Mouse (Mus musculus): ENCODE measurements around the gene Coro2b. TPM values are rescaled to one million over a fixed set of nuclear protein-coding genes. Genes with fewer than 3 reads are reported as not detected.

The Coro2b gene
- total RNA-seq, 2 experiments from 2014 or later: 91.2 to 95.5 TPM

GRCm38 (mm10) chr9:62370648-62371280 is 166.1 kb downstream of the Coro2b start:
- intact Hi-C loops (cut with DNase I): no loop called here
- DNase-seq: no peak

DNA sequence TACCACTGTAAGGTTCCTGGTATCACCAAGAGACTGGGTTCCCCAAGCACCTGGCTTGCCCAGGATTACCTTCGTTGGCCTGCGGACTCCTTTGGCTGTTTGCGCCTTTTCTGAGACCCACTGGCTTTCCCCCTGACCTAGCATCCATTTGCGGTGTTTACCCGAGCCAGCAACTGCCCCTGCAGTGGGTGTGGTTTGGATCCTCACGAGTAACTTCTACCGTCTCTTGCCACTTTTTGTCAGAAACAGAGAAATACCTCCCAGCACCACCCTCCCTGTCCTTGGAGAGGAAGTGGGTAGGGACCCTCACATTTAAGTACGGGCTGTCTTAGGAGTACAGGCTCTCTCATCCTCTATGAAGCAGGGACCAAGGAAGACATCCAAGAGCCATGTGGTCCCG is 166.7 kb downstream of the Coro2b start:
- no peak for DNase-seq
- intact Hi-C loops (cut with DNase I): no loop called here

Other genes with a start within 250 kb of the Coro2b start
- gene Anp32a, start 195.8 kb downstream of the Coro2b start, total RNA-seq (2021): 100 to 1,000 TPM; 231 to 251 TPM
- gene Itga11, start 140.8 kb upstream of the Coro2b start, total RNA-seq (2021): 1 to 10 TPM; 1.7 to 1.8 TPM